8 mouse cellular contexts compared by ENCODE assay signal in genomic region chr7:42692362-42693158, GRCm38 (mm10). TPM values are rescaled to one million over a fixed set of nuclear protein-coding genes. Genes with fewer than 3 reads are reported as not detected.
DNase-seq lines count a peak whose midpoint lies in the region; ATAC-seq lines count a peak whose summit lies in the region.
"Not testable (repeated sequence)": the region's sequence is repeated elsewhere in the genome, so short reads cannot be mapped to it uniquely, and the experiment has no call there.

Gene Zfp975, minus strand, starts transcription at chr7:42692742.

- intact Hi-C loops in left cerebral cortex, postnatal 25 days (cut with DNase I): not testable (repeated sequence)

- H3K4me2 ChIP-seq in embryonic facial prominence, embryonic 11.5 days (ENCODE audit: low read depth, low read length): peak within 1 kb of the TSS; percentile 39
- H3K4me2 ChIP-seq in intestine, embryonic 16.5 days (ENCODE audit: low read depth, low read length): peak within 1 kb of the TSS; percentile 44

- H3K9ac ChIP-seq in embryonic facial prominence, embryonic 11.5 days (replicated peaks; ENCODE audit: low read length): peak within 1 kb of the TSS; percentile 54
- H3K9ac ChIP-seq in intestine, embryonic 16.5 days (ENCODE audit: low read depth, low read length): peak within 1 kb of the TSS; percentile 78

- not testable (repeated sequence) for H3K27me3 ChIP-seq in embryonic facial prominence, embryonic 11.5 days (ENCODE audit: control insufficient read depth, insufficient read depth, low read length); intestine, embryonic 16.5 days (replicated peaks; ENCODE audit: control insufficient read depth, insufficient read depth, low read length)

- H3K9me3 ChIP-seq in embryonic facial prominence, embryonic 11.5 days (replicated peaks; ENCODE audit: control insufficient read depth, low read length); intestine, embryonic 16.5 days (ENCODE audit: control insufficient read depth, low read length): not testable (repeated sequence)

- peak; percentile 100 for ATAC-seq in embryonic facial prominence, embryonic 11.5 days (replicated peaks; ENCODE audit: insufficient number of reproducible peaks, low FRiP score, low TSS enrichment, low read depth)
- peak; percentile 100 for ATAC-seq in intestine, embryonic 16.5 days

- under 1% methylated on average over 23 of the region's 23 CpGs for WGBS in embryonic facial prominence, embryonic 11.5 days
- WGBS in intestine, embryonic 16.5 days: under 1% methylated on average over 23 of the region's 23 CpGs

- peak; percentile 79 for DNase-seq in adrenal gland, postnatal 25 days
- DNase-seq in embryonic facial prominence, embryonic 11.5 days (ENCODE audit: low spot score): peak; percentile 82
- peak; percentile 49 for DNase-seq in gonadal fat pad, adult 2 months (ENCODE audit: low read depth)
- peak; percentile 80 to 95 for DNase-seq in left cerebral cortex, postnatal 25 days (ENCODE audit: low spot score in 2 of 2)
- DNase-seq in mesoderm, embryonic 11.5 days (ENCODE audit: low read depth, low spot score): peak; percentile 79
- DNase-seq in right cerebral cortex, postnatal 25 days: peak; percentile 85
- peak; percentile 80 to 86 for DNase-seq in urinary bladder, postnatal 36 days (ENCODE audit: low spot score in 2 of 2)

- H3K27ac ChIP-seq in embryonic facial prominence, embryonic 11.5 days (replicated peaks; ENCODE audit: low read depth, low read length): not testable (repeated sequence)
- peak within 1 kb of the TSS; percentile 59 for H3K27ac ChIP-seq in intestine, embryonic 16.5 days (ENCODE audit: low read length)

- H3K4me1 ChIP-seq in embryonic facial prominence, embryonic 11.5 days (ENCODE audit: control insufficient read depth, insufficient read depth, low read length); intestine, embryonic 16.5 days (ENCODE audit: control insufficient read depth, insufficient read depth, low read length): not testable (repeated sequence)

- peak within 1 kb of the TSS; percentile 38 for H3K4me3 ChIP-seq in embryonic facial prominence, embryonic 11.5 days (ENCODE audit: low read depth, low read length)
- peak within 1 kb of the TSS; percentile 61 for H3K4me3 ChIP-seq in intestine, embryonic 16.5 days (ENCODE audit: low read length)

- not testable (repeated sequence) for H3K36me3 ChIP-seq in embryonic facial prominence, embryonic 11.5 days (replicated peaks; ENCODE audit: control insufficient read depth, insufficient read depth, low read depth, low read length); intestine, embryonic 16.5 days (ENCODE audit: control insufficient read depth, insufficient read depth, low read length)

RNA-seq across cellular contexts. Expression of gene Zfp975, which starts in this region (rescaled TPM):
- total RNA-seq in adrenal gland, postnatal 25 days (2021): 6.6 and 7.4 TPM in 2 replicates
- 11.6 and 11.8 TPM in 2 replicates for polyA plus RNA-seq in embryonic facial prominence, embryonic 11.5 days (2014; fragmentation: Nextera tagmentation; extraction: Ambion mirVana)
- 0.63 and 0.81 TPM in 2 replicates for polyA plus RNA-seq in gonadal fat pad, adult 2 months (2012; rRNA removed)
- polyA plus RNA-seq in intestine, embryonic 16.5 days (2015; fragmentation: Nextera tagmentation; extraction: Ambion mirVana): 6.1 and 6.3 TPM in 2 replicates
- 1 to 10 TPM; 5.5 to 7.1 TPM for total RNA-seq in left cerebral cortex, postnatal 25 days (2021)

Comparison
In these comparisons a context has a peak if more than half of its experiments do, and no peak if none do; other contexts are left out.
1. Peak in DNase-seq in gonadal fat pad, adult 2 months; RNA of the gene not detected or under 1 TPM.